Mouse (Mus musculus): ENCODE measurements around the gene Birc6.
"Not testable (repeated sequence)": the region's sequence is repeated elsewhere in the genome, so short reads cannot be mapped to it uniquely, and the experiment has no call there.

DNA sequence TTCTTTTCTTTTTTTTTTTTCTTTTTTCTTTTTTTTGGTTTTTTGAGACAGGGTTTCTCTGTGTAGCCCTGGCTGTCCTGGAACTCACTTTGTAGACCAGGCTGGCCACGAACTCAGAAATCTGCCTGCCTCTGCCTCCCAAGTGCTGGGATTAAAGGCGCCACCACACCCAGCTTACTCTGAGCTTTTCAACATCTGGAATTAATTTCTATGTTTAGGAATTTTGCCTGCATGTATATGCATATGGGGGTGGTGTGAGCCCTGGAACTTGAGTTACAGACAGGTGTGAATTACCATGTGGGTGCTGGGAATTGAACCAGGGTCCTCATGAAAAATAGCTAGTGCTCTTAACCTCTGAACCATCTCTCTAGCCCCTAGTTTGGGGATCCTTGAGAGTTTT is 173.6 kb downstream of the Birc6 start:
- TF ChIP-seq POLR2A (IDR thresholded peaks at IDR 0.05; ENCODE audit: extremely low read depth, insufficient read depth, low read length); CTCF (IDR thresholded peaks at IDR 0.05; ENCODE audit: low read depth, low read length): not testable (repeated sequence)
